Mouse (Mus musculus) heart, postnatal 4 days (tissue): Measurements from ENCODE around the gene Tbc1d9b. TPM values are rescaled to one million over a fixed set of nuclear protein-coding genes. Genes with fewer than 3 reads are reported as not detected.
A peak's percentile ranks its signal among the peaks of the same experiment; 100 is the strongest.

ENCODE experiments used
- DNase-seq: peaks from one replicate; pipeline ENCODE4 v3.0.0; 2021
- total RNA-seq, 2 experiments: library from RNA; stranded (reverse); gene quantifications; 2 replicates each; pipeline ENCODE4 v1.2.3; 2021

The Tbc1d9b gene
- total RNA-seq, 2 experiments from 2014 or later = 40.6 to 42.4 TPM

DNA sequence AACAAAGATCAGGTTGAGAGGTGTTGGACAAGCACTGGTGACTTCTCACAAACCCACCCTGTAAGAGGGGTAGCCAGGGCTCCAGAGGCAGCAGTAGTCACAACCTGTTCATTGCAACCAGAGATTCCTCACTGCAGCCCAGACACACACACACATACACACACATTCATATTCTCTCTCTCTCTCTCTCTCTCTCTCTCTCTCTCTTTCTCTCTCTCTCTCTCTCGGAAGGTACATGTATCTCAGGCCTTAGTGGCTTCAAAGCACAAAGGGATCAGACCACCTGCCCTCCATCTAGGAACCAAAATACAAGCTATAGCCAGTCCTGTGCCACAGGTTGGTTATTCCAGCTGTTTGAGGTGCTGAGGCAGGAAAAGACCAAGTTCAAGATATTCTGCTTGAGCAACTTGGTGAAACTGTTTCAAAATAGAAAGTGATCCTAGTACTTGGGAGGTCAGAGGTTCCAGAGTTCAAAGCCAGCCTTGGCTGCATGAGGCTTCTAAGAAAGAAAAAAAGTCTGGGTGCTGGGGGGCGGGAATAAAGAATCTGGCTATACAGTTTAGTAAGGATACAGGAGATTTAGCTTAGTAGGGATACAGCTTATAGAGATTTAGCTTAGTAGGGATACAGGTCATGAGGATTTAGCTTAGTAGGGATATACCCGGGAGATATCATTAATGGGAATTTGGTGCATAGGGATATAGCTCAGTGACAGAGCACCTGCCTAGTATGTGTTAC is 80.3 kb downstream of the Tbc1d9b start:
- DNase-seq = no peak

DNA sequence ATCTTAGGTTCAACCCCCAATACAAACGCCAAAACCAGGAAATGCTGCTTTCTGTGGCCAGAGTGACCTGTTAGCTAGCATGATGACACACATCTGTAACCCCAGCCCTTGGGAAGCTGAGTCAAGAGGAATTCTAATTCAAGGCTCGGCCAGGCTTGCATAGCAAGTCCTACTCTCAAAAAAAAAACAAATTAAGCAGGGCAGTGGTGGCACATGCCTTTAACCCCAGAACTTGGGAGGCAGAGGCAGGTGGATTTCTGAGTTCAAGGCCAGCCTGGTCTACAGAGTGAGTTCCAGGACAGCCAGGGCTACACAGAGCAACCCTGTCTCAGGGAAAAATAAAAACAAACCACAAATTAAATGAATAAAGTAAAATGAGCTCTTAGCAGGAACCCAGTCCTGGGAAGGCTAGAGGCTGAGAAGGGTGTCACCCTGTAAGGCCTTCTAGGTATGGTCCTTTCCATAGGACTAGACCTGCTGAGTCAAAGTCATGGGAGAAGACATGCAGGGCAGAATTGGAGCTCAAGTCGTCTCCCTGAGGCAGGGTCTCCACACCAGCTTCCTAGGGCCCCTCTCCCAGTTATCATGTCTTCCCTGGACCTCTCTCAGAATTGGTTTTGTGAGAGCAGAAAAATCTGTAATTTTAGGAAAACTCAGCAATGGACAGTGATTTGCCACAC is 81.0 kb downstream of the Tbc1d9b start:
- DNase-seq = no peak

DNA sequence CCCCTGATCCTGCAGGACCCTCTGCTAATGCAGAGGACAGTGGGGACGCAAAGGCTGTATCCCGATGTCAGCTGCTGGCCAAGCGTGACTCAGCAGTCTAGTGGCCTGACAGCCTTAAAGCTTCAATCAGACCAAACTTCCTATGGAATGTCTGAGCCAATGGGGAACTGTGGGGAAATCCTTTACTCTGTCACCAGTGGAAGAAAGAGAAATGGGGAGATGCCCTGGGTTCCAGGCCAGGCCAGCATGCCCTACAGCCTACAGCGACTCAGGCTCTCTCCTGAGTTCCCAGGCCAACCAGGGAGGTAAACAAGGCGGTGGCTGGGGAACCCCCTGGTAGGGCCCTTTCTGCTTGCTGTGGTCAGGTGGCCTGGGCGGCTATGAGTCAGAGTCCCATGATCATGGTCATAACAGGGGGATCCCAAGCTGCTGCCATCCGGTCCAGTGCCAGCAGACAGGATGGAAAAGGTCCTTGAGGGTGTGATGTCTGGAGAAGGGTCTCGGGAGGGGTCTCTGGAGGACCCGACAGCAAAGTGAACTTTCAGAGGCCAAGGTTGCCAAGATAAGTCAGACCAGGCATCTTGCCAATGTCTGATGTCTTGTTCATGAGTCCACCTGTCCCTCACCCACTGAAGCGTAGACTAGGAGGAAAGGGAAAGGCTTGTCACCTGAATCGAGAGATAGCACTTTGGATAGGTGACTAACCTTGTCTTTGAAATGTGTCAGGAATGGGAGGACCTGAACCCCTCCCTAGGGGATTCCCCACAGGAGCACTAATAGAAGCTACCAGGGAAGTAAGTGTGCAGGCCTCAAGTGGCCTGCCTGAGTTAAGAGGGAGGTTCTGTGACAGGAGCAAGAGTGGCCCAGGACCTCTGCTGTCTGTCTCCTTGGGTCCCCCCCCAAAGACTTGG is 81.9 kb downstream of the Tbc1d9b start:
- peak; percentile 85 for DNase-seq

DNA sequence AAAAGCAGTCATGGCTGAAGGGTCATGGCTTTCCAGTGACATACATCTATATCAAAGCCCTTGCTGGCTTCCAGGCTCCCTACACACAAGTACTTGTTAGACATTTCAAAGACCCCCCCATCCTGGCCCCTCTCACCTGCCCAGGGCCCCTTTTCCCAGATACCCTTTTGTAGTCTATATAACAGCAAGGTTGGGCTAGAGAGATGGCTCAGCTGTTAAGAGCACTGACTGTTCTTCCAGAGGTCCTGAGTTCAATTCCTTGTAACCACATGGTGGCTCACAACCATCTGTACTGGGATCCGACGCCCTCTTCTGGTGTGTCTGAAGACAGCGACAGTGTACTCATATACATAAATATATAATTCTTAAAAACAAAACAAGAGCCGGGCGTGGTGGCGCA is 83.4 kb downstream of the Tbc1d9b start:
- no peak for DNase-seq

DNA sequence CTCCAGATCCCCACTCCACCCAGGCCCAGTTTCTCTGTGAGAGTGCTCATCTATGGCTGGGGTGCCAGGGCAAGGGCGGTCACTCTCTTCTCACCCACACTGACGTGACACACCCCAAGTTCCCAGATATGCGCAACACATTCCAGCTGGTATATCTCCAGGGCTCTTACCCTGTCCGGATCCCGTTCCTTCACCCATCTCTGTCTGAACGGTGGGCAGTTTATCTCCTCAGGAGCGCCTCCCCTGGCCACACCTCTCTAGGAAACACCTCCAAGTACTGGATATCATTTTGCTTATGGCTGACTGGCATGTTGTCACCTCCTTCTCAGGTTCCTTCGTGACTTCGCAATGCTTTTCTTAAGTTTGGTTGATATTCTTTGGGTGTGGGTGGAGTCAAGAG is 84.4 kb downstream of the Tbc1d9b start:
- DNase-seq = no peak

DNA sequence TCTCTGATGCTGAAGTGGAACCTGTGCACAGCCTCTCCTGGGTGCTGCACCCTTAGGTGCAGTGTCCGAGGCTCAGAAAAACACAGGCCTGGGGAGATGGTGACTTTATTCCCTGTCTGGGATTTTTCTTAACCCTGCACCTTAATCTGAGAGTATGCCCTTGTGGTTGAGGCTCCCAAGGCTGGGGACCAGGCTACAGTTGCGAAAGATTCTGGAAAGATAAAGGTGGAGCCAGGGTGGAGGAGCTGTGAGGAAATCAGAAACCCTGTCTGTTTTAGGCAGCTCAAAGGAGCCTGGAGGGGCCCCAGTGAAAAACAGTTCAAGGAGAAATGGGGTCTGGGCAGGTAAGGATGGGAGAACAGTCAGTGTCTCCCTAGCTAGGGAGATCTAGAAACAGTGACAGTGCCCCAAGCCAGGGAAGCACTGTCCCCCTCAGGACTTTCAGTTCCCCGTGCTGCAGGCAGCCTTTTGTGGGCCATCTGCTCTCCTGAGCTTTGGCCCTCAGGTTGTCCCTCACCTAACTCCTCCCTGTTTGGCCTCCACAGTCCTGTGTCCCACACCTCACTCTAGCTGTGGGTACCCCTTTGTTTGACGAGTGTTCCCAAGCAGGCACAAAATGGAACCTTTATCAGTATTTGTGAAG is 85.6 kb downstream of the Tbc1d9b start:
- no peak for DNase-seq

DNA sequence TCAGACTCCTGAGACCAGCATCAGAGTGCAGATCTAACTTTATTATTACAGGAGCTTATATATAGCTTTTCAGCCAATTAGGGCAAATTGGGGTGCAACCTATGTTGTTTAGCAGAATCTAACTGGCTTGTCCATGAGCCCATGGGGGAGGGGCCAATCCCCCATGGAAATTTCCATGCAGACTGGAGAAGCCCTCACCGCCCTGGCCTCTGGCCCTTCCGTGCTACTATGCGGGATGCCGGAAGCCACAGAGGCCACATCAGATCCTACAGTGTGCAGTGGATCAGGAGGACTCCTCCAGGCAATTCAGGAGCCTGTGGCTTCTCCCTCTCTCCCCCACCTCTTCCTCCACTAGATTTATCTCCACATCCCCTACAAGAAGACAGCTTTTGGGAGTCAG is 86.6 kb downstream of the Tbc1d9b start:
- DNase-seq = no peak

DNA sequence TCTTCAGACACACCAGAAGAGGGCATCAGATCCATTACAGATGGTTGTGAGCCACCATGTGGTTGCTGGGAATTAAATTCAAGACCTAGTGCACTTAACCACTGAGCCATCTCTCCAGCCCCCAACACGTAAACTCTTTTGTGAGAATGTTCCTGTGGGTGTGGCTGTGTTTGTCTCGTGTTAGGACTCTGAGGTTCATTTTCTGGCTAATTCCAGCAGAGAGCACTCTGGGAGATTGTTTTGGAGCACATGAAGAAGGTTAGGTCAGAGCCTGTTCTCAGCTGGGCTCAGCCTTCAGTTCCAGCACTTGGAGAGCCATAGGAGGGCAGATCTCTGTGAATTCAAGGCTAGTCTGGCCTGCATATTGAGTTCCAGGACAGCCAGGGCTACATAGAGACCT is 88.6 kb downstream of the Tbc1d9b start:
- no peak for DNase-seq

Other genes with a start within 250 kb of the Tbc1d9b start
- not detected for gene Rasgef1c, start 229.6 kb upstream of the Tbc1d9b start, total RNA-seq
- gene Rnf130, start 106.0 kb upstream of the Tbc1d9b start, total RNA-seq = 10 to 100 TPM; 39.1 to 45.1 TPM
- gene Mrnip, start 43.0 kb downstream of the Tbc1d9b start, total RNA-seq = 1 to 10 TPM; 7.7 to 8.0 TPM
- gene Sqstm1, start 79.4 kb downstream of the Tbc1d9b start, total RNA-seq = 100 to 1,000 TPM; 178 to 180 TPM
- gene Mgat4b, start 79.5 kb downstream of the Tbc1d9b start, total RNA-seq = 100 to 1,000 TPM; 117 to 120 TPM
- 1 to 10 TPM; 2.0 to 2.7 TPM for gene Ltc4s, start 107.2 kb downstream of the Tbc1d9b start, total RNA-seq
- gene Maml1, start 160.9 kb downstream of the Tbc1d9b start, total RNA-seq = 10 to 100 TPM; 19.6 to 20.2 TPM
- gene Canx, start 194.3 kb downstream of the Tbc1d9b start, total RNA-seq = 100 to 1,000 TPM; 322 to 335 TPM
- gene Cby3, start 223.1 kb downstream of the Tbc1d9b start, total RNA-seq = not detected
- gene Hnrnph1, start 245.6 kb downstream of the Tbc1d9b start, total RNA-seq = 100 to 1,000 TPM; 191 to 216 TPM